Mouse (Mus musculus): ENCODE results near the gene Pip5k1c.

Pip5k1c gene

DNA sequence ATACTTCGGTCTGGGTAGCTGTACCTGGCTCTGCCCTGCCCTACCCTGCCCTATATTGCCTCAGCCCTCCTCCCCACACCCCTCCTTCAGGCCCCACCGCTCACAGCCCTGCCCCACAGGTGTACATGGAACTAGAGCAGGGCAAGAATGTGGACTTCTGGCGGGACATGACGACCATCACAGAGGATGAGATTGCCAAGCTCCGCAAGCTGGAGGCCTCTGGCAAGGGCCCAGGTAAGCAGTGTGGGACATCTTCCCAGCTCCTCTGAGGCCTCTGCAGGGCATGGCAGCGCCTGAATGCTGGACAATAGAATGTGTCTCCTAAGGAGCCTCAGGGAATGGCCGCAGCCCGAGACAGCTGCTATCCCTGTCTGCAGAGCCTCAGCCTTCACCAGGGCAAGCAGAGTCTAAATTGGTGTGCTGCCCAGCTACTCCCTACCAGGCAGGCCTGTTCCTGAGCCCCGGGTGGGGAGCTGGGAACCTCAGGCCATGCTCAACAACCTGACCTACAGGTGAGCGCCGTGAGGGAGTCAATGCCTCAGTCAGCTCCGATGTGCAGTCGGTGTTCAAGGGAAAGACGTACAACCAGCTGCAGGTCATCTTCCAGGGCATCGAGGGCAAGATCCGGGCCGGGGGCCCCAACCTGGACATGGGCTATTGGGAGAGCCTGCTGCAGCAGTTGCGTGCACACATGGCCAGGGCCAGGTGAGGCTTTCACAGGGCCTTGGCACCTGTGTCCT lies 31.2 kb downstream of the Pip5k1c start:
- no peak for DNase-seq (ENCODE audit: low read depth)

DNA sequence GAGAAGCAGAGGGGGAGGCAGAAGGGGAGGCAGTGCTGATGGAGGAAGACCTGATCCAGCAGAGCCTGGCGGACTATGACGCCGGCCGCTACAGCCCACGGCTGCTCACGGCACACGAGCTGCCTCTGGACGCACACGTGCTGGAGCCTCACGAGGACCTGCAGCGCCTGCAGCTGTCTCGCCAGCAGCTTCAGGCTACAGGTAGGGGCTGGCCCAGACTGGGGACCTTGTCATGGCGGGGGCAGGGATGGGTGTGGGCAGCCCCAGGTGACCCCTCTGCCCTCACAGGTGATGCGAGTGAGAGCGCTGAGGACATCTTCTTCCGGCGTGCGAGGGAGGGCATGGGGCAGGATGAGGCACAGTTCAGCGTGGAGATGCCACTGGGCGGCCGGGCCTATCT lies 32.4 kb downstream of the Pip5k1c start:
- no peak for DNase-seq (ENCODE audit: low read depth)

DNA sequence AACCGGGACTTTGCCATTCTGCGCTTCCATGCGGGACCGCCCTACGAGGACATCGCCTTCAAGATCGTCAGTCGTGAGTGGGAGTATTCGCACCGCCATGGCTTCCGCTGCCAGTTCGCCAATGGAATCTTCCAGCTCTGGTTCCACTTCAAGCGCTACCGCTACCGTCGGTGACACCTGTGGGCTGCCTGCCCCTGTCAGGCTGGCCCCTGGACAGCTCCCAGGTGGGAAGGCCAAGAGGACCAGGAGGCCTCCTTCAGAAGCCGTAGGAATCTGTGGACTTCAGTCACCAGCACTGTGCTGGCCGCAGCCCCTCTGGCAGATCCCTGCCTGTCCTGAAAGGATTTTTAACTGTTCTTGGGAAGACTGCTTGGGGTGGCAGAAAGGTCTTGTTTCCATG lies 33.0 kb downstream of the Pip5k1c start:
- DNase-seq (ENCODE audit: low read depth): no peak

DNA sequence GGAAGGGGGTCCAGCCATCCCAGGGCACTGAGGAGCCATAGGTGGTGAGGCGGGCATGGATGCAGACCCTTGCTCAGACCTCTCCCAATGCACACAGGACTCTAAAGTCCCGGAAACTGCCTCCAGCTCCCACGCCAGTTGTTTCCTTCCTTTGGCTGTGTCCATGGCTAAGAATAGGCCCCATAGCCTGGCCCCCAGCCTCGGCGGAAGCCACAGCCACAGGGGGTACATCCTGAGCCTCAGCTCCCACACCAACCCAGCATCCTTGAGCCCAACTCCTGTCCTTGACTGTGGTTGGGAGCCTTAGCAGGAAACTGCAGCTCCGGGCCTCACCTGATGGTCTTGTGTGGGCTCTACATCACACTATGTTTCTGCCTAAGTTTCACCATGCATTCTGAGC lies 34.1 kb downstream of the Pip5k1c start:
- DNase-seq (ENCODE audit: low read depth): no peak

DNA sequence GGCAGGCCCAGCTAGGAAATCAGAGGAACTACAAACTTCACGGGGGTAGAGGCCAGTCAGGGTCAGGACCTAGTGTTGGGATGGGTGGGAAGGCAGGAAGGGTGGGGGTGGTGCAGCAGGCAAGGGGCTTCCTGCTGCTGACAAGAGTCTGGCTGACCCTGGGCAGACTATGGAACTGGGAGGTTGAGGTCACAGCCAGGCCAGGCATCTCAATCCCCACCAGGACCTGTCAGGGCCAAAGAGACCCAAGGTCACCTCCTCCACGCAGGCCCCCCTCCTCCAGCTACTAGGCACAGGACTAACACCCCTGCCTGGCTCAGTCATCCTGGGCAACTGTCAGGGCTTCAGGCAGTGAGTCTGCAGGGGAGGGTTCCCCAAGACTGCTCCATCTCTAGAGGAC lies 35.2 kb downstream of the Pip5k1c start:
- DNase-seq (ENCODE audit: low read depth): no peak

DNA sequence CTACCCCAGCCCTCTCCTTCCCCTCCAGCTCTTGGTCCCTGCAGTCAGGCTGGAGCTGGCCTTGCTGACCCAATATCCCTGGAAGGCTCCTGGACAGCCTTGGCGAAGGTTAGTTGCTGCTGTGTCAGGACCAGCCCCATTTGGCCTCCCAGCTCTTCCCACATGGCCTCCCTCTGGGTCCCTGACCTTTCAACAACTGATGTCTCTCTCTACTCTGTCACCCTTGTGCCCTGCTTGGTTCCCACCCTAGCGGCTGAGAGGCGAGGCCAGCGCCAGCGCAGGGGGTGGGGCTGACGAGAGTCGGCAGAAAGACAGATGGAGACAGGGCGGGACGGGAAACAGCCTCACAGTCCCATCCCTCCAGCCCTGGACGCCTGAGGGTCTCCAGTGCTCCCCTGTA lies 35.6 kb downstream of the Pip5k1c start, which contains the start of gene Tbxa2r:
Tbxa2r (plus strand) TSS at position 346 of the 400 bp plus-strand sequence.
- DNase-seq (ENCODE audit: low read depth): no peak

DNA sequence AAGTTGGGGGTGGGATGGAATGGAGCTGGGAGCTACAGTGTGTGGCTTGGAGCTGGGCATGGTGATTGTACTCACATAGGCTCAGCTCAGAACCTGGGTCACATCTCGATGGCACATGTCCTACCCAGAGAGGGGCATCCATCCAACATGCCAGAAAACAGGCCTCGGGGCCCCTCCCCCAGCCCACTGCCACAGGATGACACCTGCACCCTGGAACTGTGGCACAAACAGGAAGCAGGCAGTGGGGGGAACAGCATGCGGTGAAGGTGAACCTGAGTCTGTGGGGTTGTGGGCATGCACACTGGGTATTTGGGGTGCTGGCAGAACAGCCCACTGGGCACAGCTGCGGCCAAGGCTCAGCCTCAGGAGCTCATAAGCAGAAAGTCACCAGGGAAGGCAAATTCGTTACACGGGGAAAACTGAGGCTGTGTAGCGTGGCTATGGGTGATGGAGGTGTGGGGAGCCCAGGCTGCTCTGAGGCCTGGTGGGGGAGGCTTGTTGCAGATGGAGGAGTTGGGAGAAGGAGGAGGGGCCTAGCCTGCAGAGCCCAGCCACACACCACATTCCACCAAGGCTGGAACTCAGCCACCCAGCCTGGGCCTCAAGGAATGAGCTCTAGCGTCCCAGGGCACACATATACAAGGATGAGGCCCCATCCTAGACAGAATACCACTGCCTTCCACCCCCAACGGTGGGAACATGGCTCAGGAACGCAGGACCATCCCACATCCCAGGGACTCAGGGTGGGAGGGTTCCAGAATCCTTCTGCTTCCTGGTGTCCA lies 36.6 kb downstream of the Pip5k1c start:
- DNase-seq (ENCODE audit: low read depth): no peak

DNA sequence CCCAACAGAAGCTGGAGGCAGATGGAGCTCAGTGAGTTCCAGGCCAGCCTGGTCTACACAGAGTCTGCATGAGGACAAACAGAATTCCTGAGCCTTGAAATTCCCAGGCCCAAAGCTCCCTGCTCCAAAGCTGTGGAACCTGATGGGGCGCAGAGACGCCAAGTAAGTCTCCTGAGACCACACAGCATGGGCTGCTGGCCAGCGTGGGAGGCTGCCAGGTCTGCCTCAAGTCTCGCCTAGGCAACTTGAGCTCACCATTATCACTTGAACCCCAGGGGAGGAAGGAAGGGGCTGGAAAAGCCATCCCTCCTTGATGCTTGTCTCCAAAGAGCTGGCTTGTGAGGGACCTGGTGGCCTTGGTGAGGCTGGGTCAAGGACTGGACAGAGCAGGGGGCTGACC lies 37.2 kb downstream of the Pip5k1c start:
- DNase-seq (ENCODE audit: low read depth): no peak

DNA sequence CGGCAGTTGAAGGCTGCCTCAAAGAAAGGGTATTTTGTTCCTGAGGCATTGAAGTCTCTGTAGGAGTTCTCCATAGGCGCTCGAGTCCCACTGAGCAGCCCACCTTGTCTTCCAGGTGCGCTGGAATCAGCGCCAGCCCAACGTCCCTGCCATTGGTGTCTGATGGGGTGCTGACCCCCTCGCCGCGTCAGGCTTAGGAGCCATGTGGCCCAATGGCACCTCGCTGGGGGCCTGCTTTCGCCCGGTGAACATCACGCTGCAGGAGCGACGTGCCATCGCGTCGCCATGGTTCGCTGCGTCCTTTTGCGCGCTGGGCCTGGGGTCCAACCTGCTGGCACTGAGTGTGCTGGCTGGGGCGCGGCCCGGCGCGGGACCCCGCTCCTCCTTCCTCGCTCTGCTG lies 39.5 kb downstream of the Pip5k1c start:
- DNase-seq (ENCODE audit: low read depth): no peak

DNA sequence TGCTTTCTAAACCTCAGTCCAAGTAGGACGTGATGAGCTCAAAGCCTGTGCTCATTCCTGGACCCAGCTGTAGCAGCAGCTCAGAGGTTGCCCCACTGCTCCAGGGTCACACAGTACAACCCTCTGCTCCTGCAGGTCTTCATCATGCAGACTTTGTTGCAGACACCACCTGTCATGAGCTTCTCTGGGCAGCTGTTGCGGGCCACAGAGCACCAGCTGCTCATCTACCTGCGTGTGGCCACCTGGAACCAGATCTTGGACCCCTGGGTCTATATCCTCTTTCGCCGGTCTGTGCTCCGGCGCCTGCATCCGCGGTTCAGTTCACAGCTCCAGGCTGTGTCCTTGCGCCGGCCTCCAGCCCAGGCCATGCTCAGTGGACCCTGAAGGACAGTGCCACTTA lies 41.6 kb downstream of the Pip5k1c start:
- DNase-seq (ENCODE audit: low read depth): no peak

DNA sequence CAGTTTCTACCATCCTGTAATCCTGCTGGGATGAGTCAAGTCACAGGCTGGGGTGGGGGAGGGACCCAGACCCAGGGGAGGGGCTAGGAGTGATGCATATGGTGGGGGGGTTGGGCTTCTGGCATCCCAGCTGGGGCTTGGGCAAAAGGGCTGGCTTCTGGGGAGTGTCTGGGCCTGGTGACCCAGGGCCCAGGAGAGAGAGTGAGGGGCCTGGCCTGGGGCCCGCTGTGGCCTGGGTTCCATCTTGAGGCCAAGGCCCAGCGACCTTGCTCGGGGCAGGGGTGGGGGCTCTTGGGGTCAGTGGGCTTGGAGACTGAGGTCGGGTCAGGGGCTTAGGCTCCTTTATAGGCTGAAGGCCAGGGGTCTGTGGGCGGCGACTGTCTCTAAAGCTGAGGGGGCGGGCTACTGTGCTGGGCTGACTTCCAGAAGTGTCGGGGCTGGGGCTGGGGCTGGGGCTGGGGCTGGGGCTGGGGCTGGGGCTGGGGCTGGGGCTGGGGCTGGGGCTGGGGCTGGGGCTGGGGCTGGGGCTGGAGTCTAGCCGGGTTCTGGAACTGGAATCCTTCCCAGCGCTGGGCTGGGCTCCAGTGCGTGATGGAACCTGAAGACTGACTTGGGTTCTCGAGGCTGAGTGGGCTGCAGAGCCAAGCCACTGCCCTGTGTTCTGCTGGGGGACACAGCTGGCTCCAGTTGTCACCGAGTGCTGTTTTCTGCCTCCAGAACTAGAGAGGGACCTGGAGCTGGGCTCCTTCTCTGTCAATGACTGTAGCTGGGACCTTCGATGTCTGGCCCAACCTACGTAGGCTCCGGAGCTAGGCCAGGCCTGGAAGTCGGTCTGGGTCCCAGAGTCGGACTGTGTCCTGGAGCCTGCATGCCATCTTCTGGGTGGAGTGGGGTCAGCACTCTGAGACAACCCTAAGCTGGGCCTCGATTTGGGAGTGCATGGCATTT lies 42.9 kb downstream of the Pip5k1c start:
- DNase-seq (ENCODE audit: low read depth): no peak

DNA sequence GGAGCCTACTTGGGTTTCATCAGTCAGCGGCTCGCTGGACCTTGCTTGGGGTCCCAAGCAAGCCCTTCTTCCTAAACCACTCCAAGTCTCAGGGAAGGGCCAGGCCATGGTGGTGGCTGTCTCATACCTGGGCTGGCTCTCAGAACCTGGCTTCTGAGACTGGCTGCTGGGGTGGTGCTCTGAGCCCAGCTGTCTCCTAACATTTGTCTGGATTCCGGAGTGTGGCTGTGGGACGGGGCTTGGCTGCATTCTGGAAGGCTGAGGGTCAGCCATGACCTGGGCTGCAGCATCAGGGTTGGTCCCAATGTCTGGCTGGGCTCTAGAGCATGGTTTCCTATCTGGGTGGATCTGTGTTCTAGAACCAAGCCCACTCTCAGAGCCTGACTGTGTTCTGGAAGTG lies 43.8 kb downstream of the Pip5k1c start:
- no peak for DNase-seq (ENCODE audit: low read depth)

DNA sequence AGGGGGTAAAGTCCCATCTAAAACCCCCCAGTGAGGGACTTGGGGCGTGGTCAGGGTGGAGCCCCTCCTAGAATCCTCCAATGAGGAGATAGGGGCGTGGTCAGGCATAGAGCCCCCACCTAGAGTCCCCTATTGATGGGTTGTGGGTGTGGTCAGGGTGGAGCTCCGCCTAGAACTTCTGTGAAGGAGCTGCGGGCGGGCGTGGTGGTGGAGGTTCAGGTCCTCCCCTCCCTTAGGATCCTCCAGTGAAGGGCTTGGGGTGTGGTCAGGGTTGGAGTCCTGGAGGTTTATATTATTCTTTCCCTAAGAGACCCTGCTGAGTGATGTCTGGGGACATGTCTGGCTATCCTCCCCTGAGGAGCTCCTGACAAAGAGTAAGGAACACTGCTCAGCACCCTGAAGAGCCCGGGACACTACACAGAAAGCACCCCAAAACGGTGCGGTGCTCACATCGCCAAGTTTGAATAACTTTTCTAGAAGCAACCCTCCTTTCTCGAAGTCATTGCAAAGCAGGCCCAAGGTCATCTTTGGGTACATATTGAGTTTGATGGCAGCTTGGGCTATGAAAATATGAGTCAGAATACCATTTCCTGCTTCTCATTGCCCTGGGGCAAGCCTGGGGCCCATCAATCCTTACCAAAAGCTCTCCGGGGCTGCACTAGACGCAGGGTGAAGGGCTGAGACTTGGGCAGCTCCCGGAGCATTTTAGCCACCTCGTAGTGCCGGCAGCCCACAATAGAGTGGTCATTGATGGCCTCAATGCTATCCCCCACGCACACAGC lies 48.0 kb downstream of the Pip5k1c start:
- DNase-seq (ENCODE audit: low read depth): peak; percentile 54

DNA sequence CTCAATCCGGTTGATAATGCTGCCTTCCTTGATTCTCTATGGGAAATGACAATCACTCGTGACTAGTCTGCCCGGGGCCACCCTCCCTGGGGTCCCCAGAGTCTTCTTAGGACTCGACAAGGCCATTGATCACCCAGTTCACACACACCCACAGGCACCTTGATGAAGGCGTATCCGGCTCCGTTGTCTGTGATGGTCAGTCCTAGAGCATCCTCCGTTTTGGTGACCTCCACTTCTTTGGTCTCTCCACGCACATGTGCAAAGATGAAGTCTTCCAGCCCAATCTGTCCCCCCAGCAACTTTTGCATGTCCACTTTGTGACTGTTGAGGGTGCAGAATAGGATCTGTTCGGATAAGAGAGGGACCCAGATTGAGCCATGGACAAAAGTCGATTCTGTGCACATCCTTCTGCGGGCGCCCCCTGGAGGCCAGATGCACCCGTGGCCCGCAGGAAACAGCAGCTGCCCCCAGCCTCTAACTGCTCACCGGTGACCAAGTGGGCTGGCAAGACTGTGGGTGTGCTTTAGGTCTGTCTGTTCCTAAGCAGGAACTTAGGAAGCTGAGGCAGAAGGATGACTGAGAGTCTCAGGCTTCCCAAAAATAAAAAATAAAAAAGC lies 48.7 kb downstream of the Pip5k1c start:
- no peak for DNase-seq (ENCODE audit: low read depth)

DNA sequence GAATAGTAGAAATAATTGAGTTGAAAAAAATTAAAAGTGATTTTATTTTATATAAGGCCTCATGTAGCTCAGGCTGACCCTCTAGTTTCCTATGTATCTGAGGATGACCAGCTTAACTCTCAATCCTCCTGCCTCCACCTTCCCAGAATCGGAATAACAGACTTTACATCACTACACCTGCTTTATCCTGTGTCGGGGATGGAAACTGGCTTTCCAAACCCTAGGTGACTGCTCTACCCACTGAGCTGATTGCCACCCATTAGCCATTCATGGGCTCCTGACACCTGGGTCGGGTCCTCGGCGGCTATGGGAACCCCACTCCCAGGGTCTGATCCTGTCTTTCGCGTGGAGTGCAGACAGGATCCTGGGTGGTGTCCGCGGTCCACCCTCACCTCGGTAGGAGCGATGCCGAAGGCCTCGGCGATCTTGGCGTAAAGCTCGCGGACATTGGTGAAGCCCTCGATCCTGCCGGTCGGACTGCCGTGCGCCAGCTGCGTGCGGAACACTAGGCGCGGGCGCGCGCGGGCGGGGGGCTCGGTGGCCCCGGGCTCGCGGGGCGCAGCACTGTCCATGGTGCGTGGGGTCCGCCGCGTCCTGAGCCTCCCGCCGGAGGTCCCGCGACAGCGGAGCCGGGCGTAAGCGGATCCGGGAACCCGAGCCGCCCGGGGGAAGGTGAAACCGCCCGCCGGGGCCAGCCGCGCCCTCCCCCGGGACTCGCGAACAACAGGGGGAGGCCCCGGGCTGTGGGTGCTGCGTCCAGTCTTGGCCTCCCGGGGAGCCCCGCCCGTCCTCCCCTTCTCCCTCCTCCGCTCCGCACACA lies 50.1 kb downstream of the Pip5k1c start, which contains the start of gene Gipc3:
Gipc3 (minus strand) TSS at position 581 of the 820 bp plus-strand sequence.
- no peak for DNase-seq (ENCODE audit: low read depth)

DNA sequence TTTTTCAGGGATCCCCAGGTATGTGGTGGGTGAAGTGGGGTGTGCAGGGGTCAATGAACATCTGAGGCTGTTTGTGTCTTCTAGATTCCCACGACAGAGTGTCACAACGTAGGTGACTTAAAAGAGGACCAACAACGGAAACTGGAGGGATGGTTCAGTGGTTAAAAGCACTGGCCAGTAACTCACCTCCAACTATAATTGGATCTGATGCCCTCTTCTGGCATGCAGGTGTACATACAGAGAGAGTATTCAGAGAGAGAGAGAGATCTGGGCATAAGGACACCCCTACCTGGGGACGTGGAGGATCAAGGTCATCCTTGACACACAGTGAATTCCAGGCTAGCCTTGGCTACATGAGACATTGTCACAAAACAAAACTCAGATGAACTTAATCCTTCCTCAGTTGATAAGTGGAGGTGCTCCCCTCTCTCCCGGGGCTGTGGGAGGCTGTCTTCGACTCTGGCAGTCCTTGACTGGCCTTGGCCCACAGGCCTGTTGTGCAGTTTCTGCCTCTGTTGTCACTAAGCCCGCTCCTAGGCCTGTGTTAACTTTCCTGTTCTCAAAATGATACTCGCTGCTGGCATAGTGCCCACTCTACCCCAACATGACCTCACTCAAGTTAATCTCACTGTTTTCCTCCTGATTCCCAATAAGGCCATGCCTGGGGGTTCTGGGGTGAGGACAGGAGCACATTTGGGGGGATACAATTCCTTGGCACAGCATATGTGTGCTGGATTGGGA lies 51.8 kb downstream of the Pip5k1c start:
- no peak for DNase-seq (ENCODE audit: low read depth)

DNA sequence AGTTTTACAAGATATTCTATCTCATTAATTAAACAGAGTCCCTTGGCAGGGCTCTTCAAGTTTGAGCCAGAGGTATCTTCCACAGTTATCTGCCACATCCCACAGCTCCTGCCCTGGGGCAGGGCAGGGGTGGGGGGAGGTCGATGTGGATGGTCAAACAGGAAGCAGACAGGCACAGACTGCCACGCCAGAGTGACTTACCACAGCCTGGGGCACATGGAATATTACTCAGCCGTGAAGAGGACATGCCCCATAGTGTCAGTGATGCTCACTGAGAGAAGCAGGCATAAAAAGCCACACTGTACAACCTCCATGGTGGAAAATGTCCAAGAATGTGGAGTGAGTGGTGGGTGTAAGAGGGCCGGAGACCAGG lies 52.4 kb downstream of the Pip5k1c start:
- no peak for DNase-seq (ENCODE audit: low read depth)

DNA sequence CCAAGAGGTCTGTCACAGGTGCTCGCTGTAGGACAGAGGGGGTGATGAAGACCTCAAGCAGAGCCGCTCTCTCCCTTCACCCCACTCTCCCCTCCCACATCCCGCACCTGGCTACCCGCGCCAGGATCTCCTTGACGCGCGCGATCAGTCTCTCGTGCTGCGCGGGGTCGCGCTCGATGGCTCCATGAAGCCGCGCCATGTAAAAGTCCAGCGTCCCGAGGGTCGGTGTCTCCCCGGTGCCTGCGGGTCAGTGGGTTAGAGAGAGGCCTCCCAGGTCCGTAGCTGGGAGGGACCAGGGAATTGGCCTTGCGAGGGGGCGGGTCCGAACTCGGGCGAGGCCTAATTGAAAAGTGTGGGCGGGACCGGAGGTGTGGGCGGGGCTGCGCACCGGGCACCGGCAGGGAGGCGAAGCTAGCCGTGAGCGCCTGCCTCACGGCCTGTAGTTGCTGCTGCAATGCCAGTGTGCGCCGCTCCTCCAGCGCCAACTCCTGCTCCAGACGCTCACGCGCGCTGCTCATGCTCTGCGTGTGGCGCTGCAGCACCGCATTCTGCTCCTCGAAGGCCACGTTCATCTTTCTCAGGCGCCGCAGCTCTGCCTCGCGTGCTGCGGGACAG lies 53.8 kb downstream of the Pip5k1c start:
- DNase-seq (ENCODE audit: low read depth): peak; percentile 64

DNA sequence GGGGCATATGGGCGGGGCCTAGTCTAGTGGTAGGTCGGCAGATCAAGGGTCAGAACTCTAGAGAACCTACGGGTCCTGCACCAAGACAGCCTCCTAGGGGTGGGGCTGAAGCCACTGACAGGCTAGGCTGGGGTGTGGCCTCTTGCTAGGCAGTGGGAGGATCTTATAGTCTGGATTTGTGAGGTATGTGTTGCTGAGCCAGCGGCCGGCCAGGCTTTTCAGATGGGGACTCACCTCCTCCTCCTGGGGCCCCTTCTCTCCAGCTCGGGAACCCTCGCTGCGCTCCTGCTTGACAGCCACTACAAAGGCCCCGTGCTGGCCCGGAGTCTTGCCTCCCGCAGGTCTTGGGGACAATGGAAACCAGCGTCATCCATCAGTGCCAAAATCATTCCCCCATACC lies 56.4 kb downstream of the Pip5k1c start:
- peak; percentile 70 for DNase-seq (ENCODE audit: low read depth)
